Mouse (Mus musculus) megakaryocyte, embryonic 14.5 days (primary cell): ENCODE data around the gene Adprm.

Experiments used
- FLI1 ChIP-seq: IDR thresholded peaks from 2 replicates; pipeline ENCODE4 v1.6.1; 2012; ENCODE audit warnings: low read length, inconsistent platforms, mixed read lengths
- GATA1 ChIP-seq: IDR thresholded peaks from 3 replicates; pipeline ENCODE4 v1.6.1; 2012; ENCODE audit warnings: mixed read lengths, low read length, inconsistent platforms, borderline replicate concordance

DNA sequence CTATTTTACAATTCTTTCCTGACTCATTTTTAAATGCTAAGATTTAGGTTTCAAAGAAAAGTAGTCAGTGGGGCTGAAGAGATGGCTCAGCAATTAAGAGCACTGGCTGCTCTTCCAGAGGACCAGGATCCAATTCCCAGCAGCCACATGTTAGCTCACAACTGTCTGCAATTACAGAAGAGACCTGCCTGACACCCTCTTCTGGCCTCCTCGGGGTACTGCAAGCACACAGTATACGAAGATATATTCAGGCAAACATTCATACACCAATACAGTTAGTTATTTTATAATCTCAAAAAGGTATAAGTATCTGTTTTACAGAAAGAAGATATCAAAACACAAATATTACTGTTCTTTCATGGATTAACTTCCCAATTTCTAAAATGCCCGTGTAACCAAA lies 12.6 kb downstream of the Adprm start:
- TF ChIP-seq FLI1 (no peak), GATA1 (no peak)
